Mouse (Mus musculus) intestine, embryonic 16.5 days (tissue): ENCODE results near the gene B3galt5. TPM values are rescaled to one million over a fixed set of nuclear protein-coding genes. Genes with fewer than 3 reads are reported as not detected.

Experiments
- ATAC-seq: fragments of 200-750 bp; cut with Nextera tagmentation; 2 replicates; pipeline ENCODE4 v1.8.0; 2017; ENCODE audit warnings: moderate TSS enrichment, moderate library complexity
- H3K27ac ChIP-seq: fragments of 300-500 bp; sonication (generic); 2 replicates; pipeline ENCODE4 v1.5.1; 2014; ENCODE audit warnings: mild to moderate bottlenecking, low read length
- H3K27me3 ChIP-seq: fragments of 300-500 bp; sonication (generic); replicated peaks from 2 replicates; pipeline ENCODE4 v1.6.1; 2014; ENCODE audit warnings: low read length, control low read depth, mixed read lengths; ENCODE audit not compliant: control insufficient read depth, insufficient read depth
- H3K36me3 ChIP-seq: fragments of 300-500 bp; sonication (generic); 2 replicates; pipeline ENCODE4 v1.6.1; 2014; ENCODE audit warnings: low read length, control low read depth; ENCODE audit not compliant: control insufficient read depth, insufficient read depth
- H3K4me1 ChIP-seq: fragments of 300-500 bp; sonication (generic); 2 replicates; pipeline ENCODE4 v1.6.1; 2014; ENCODE audit warnings: low read length, control low read depth, mixed read lengths; ENCODE audit not compliant: control insufficient read depth, insufficient read depth
- H3K4me2 ChIP-seq: fragments of 300-500 bp; sonication (generic); 2 replicates; pipeline ENCODE4 v1.6.1; 2014; ENCODE audit warnings: low read depth, low read length, control low read depth
- H3K4me3 ChIP-seq: fragments of 300-500 bp; sonication (generic); 2 replicates; pipeline ENCODE4 v1.5.1; 2014; ENCODE audit warnings: mild to moderate bottlenecking, low read length
- H3K9ac ChIP-seq: fragments of 300-500 bp; sonication (generic); 2 replicates; pipeline ENCODE4 v1.6.1; 2014; ENCODE audit warnings: low read depth, low read length
- H3K9me3 ChIP-seq: fragments of 300-500 bp; sonication (generic); 2 replicates; pipeline ENCODE4 v1.6.1; 2016; ENCODE audit warnings: low read length, control low read depth; ENCODE audit not compliant: control insufficient read depth
- WGBS: fragments of 180-500 bp; shearing (Covaris S2); extraction: QIAGEN DNeasy Blood & Tissue Kit; methylation state at CpG from one replicate; pipeline ENCODE4 v1.1.7; 2014; 5-methylcytosine and 5-hydroxymethylcytosine counted together
- polyA plus RNA-seq: library from polyadenylated mRNA; unstranded; fragments of >200 nt; fragmentation: Nextera tagmentation; extraction: Ambion mirVana; gene quantifications from 2 replicates; pipeline ENCODE4 v1.2.1, GENCODE M21; 2015

Gene B3galt5
- polyA plus RNA-seq, 1 experiment from 2014 or later, result 2.1 TPM

- H3K27ac ChIP-seq, result no peak overlapping the region
- no peaks in the 10 kb centered on the region for H3K36me3 ChIP-seq
- no peaks in the 10 kb centered on the region for H3K9me3 ChIP-seq
- ATAC-seq, result no peak
- H3K27me3 ChIP-seq, result no peaks in the 10 kb centered on the region
- H3K4me1 ChIP-seq, result no peaks in the 10 kb centered on the region; the same call in none of the 2 replicates
- no peak overlapping the region for H3K4me3 ChIP-seq
- 88% methylated on average over 4 of the region's 4 CpGs for WGBS
- no peak overlapping the region for H3K4me2 ChIP-seq
- no peak overlapping the region for H3K9ac ChIP-seq
Measured at GRCm38 (mm10) chr16:96213027-96213426, 22.6 kb upstream of the B3galt5 start.

- Histone ChIP-seq H3K9me3 (no peaks in the 10 kb centered on the region), H3K9ac (no peak overlapping the region), H3K4me1 (no peaks in the 10 kb centered on the region), H3K36me3 (no peaks in the 10 kb centered on the region), H3K4me3 (no peak overlapping the region), H3K27me3 (no peaks in the 10 kb centered on the region), H3K27ac (no peak overlapping the region), H3K4me2 (no peak overlapping the region)
- 76% methylated on average over 5 of the region's 5 CpGs for WGBS
- no peak for ATAC-seq
Measured at GRCm38 (mm10) chr16:96221491-96221890, 14.1 kb upstream of the B3galt5 start.

DNA sequence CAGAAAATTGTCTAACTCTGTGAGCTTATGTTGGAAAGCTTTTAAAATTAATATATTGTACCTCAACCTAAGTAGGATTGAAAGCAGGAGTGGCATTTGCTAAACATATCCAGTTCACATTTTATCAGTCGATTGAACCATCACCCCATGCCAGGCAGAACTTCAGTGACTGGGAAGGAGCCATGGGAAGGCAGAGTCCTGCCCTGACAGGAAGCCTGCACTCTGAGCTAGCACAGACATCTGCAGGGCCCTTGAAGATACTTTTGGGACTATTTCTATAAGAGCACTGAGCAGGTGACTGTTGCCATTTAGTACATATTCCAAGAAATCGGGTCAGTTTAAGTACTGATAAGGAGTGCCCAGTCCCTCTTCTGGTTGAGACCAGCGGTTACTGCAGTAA, 13.6 kb upstream of the B3galt5 start:
- WGBS, result 79% methylated on average over 3 of the region's 3 CpGs
- Histone ChIP-seq H3K9ac (no peak overlapping the region), H3K36me3 (no peaks in the 10 kb centered on the region), H3K4me2 (no peak overlapping the region), H3K9me3 (no peaks in the 10 kb centered on the region), H3K4me1 (no peaks in the 10 kb centered on the region), H3K4me3 (no peak overlapping the region), H3K27ac (no peak overlapping the region), H3K27me3 (no peaks in the 10 kb centered on the region)
- no peak for ATAC-seq

DNA sequence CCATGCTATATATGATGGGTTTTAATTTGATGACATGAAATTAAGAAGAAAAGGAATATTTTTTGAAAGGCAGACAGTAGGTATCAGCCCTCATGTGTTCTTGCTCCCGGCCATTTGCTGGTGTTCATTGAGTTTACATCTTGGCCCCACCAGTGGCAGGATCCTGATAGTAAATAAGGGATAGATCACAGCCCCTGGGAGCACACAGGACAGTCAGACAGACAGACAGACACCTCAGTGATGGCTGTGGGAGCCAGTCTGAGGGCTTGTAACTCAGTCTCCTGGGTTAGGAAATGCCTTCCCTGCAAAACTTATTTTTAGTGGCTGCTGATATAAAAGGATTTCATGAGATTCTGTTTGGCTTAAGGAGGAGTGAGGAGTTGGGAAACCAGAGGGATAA, 13.1 kb upstream of the B3galt5 start:
- Histone ChIP-seq H3K4me3 (no peak overlapping the region), H3K4me2 (no peak overlapping the region), H3K9me3 (no peaks in the 10 kb centered on the region), H3K36me3 (no peaks in the 10 kb centered on the region), H3K27me3 (no peaks in the 10 kb centered on the region), H3K4me1 (no peaks in the 10 kb centered on the region), H3K9ac (no peak overlapping the region), H3K27ac (no peak overlapping the region)
- 83% methylated on average over 1 of the region's 1 CpGs for WGBS
- ATAC-seq, result no peak

DNA sequence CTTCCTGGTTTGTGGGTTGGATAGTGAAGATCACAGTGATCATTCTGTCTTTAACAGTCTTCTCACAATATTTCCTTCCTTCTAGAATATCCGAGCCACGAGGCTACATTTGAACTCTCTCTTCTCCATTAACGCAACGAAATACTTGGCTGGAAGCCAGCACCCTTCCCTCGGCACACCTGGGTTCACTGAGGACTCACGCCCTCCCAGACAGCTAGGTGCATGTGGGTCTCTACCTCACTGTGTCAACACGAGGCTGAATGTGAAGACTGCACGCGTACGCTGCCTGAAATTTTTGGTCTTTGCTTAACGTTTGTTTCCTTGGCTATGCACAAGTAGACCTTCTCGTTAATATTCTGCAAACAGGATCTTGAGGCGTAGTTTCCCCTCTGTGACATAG, 7.2 kb upstream of the B3galt5 start:
- no peaks in the 10 kb centered on the region for H3K9me3 ChIP-seq
- peak; percentile 52; the same call in 1 of the 2 replicates for ATAC-seq
- H3K4me3 ChIP-seq, result no peak overlapping the region
- no peaks in the 10 kb centered on the region for H3K4me1 ChIP-seq
- no peaks in the 10 kb centered on the region for H3K36me3 ChIP-seq
- no peak overlapping the region for H3K27ac ChIP-seq
- H3K4me2 ChIP-seq, result no peak overlapping the region
- WGBS, result 60% methylated on average over 13 of the region's 13 CpGs
- no peak overlapping the region for H3K9ac ChIP-seq
- H3K27me3 ChIP-seq, result no peaks in the 10 kb centered on the region

DNA sequence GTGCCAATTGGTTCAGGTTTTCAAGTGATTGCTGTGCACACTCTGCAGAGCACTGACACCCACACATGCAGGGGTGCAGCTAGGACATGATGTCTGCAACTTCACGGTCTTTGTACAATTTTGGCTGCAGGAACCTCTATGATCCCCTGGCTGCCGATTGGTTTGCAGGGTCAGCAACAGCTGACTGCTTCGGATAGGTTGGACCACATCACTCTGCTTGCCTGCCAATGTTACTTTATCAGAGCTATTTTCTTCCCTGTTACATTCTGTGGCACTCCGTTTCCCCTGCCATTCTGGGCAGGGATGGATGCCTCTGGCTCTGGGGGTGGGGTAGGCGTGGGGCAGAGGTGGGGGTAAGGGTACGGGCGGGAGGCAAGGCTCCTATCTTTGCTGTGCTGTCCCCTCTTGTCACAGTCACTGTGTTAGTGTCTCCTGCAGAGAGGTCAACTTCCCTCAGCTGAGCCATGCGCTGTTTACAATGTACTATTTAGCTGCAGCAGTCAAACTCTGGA, 6.5 kb upstream of the B3galt5 start:
- no peak for ATAC-seq
- WGBS, result 58% methylated on average over 8 of the region's 8 CpGs
- H3K4me1 ChIP-seq, result no peaks in the 10 kb centered on the region
- no peak overlapping the region for H3K9ac ChIP-seq
- H3K9me3 ChIP-seq, result no peaks in the 10 kb centered on the region
- no peak overlapping the region for H3K27ac ChIP-seq
- H3K36me3 ChIP-seq, result no peaks in the 10 kb centered on the region
- no peaks in the 10 kb centered on the region for H3K27me3 ChIP-seq
- H3K4me3 ChIP-seq, result no peak overlapping the region
- no peak overlapping the region for H3K4me2 ChIP-seq

GRCm38 (mm10) chr16:96230411-96230810, 5.2 kb upstream of the B3galt5 start:
- Histone ChIP-seq H3K9me3 (no peaks in the 10 kb centered on the region), H3K27ac (no peak overlapping the region), H3K4me2 (no peak overlapping the region), H3K4me3 (no peak overlapping the region), H3K4me1 (no peaks in the 10 kb centered on the region), H3K9ac (no peak overlapping the region), H3K36me3 (no peaks in the 10 kb centered on the region), H3K27me3 (no peaks in the 10 kb centered on the region)
- ATAC-seq, result peak; percentile 65; the same call in 1 of the 2 replicates
- WGBS, result 27% methylated on average over 11 of the region's 11 CpGs

DNA sequence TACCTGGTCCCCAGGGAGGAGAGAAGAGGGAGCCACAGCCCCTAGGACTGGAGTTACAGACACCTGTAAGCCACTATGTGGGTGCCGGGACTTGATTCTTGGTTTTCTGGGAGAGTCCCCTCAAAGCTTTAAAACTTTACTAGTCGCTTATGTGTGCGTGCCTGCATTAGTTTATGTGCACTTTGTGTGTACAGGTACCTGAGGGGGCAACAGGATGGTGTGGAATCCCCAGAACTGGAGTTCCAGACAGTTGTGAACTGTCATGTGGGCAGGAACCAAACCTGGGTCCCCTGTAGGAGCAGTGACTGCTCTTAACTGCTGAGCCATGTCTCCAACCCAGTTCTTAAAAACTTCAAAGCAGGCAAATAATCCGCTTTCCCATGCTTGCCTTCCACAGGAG, 4.3 kb upstream of the B3galt5 start:
- H3K9ac ChIP-seq, result no peak overlapping the region
- H3K9me3 ChIP-seq, result no peaks in the 10 kb centered on the region
- no peak overlapping the region for H3K4me3 ChIP-seq
- H3K36me3 ChIP-seq, result no peaks in the 10 kb centered on the region
- H3K27me3 ChIP-seq, result no peaks in the 10 kb centered on the region
- H3K4me2 ChIP-seq, result no peak overlapping the region
- no peak overlapping the region for H3K27ac ChIP-seq
- ATAC-seq, result no peak
- WGBS, result 89% methylated on average over 4 of the region's 4 CpGs
- H3K4me1 ChIP-seq, result no peaks in the 10 kb centered on the region

GRCm38 (mm10) chr16:96231974-96232373, 3.6 kb upstream of the B3galt5 start:
- no peak for ATAC-seq
- 84% methylated on average over 8 of the region's 8 CpGs for WGBS
- Histone ChIP-seq H3K36me3 (no peaks in the 10 kb centered on the region), H3K27me3 (no peaks in the 10 kb centered on the region), H3K9ac (no peak overlapping the region), H3K9me3 (no peaks in the 10 kb centered on the region), H3K4me3 (no peak overlapping the region), H3K27ac (no peak overlapping the region), H3K4me1 (no peaks in the 10 kb centered on the region), H3K4me2 (no peak overlapping the region)

GRCm38 (mm10) chr16:96233996-96234395, 1.6 kb upstream of the B3galt5 start:
- no peaks in the 10 kb centered on the region for H3K36me3 ChIP-seq
- no peaks in the 10 kb centered on the region for H3K27me3 ChIP-seq
- no peak overlapping the region for H3K9ac ChIP-seq
- H3K4me1 ChIP-seq, result no peaks in the 10 kb centered on the region
- H3K9me3 ChIP-seq, result no peaks in the 10 kb centered on the region
- no peak overlapping the region for H3K27ac ChIP-seq
- H3K4me2 ChIP-seq, result no peak overlapping the region
- H3K4me3 ChIP-seq, result no peak overlapping the region
- no peak for ATAC-seq
- WGBS, result 86% methylated on average over 8 of the region's 8 CpGs
